Mouse (Mus musculus): Measurements from ENCODE around the gene Ncoa4. TPM values are rescaled to one million over a fixed set of nuclear protein-coding genes. Genes with fewer than 3 reads are reported as not detected.

The Ncoa4 gene
- total and polyA plus RNA-seq, 3 experiments: 54.5 to 64.6 (median 57.9) TPM

DNA sequence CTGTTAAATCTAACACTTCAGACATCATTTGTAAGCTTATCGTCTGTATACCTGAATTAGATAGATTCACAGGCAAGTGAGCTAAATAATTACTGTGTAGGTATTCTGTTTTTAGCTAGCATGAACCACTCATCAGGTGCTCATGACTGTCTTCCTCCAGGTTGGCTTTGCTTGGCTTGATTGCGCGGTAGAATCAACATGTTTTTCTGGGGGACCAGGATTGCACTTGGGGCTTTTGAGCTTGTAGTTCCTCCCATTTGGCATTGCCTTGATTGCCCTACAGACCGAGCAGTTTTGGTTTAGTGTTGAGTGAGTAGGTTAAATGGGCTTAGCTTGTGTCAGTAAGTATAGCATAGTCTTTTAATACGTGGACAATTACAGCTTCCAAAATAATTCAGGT is 2.6 kb downstream of the Ncoa4 start:
- H3K9me3 ChIP-seq (replicated peaks; ENCODE audit: insufficient read depth, low read length): no peaks in the 10 kb centered on the region
- DNase-seq (ENCODE audit: low read depth, low spot score): no peak
- H3K27ac ChIP-seq (ENCODE audit: control insufficient read depth, low read depth, low read length): no peak overlapping the region
- no peak overlapping the region for H3K4me3 ChIP-seq (ENCODE audit: control insufficient read depth in 1 of 2, insufficient read depth in 1 of 2, low read depth in 2 of 2, low read length in 2 of 2)
- peaks cover 14 to 29% of the 10 kb centered on the region in 2 experiments for H3K4me1 ChIP-seq (ENCODE audit: control insufficient read depth in 1 of 2, insufficient read depth in 2 of 2, low read length in 2 of 2)
- no peak overlapping the region for H3K9ac ChIP-seq (ENCODE audit: control insufficient read depth, low read depth, low read length, poor library complexity, severe bottlenecking)
- H3K79me2 ChIP-seq (ENCODE audit: control insufficient read depth, insufficient read depth, low read length, poor library complexity): peaks cover 57% of the 10 kb centered on the region
- H3K36me3 ChIP-seq (ENCODE audit: control insufficient read depth in 1 of 2, insufficient read depth in 2 of 2, low read length in 2 of 2): peaks cover 0 to 53% of the 10 kb centered on the region in 2 experiments; a peak in 2 of 4 replicates
- TF ChIP-seq POLR2A (IDR thresholded peaks at IDR 0.05; ENCODE audit: control insufficient read depth in 1 of 2, insufficient read depth in 1 of 2, low read depth in 1 of 2, low read length in 2 of 2, poor library complexity in 1 of 2) (no peak), ZMIZ1 (IDR thresholded peaks at IDR 0.05; ENCODE audit: low read depth, low read length) (no peak), UBTF (IDR thresholded peaks at IDR 0.05; ENCODE audit: borderline replicate concordance, insufficient read depth, low read depth, low read length) (no peak), USF1 (IDR thresholded peaks at IDR 0.05; ENCODE audit: low read depth, low read length) (no peak), MAX (IDR thresholded peaks at IDR 0.05; ENCODE audit: low read length) (no peak)
- no peaks in the 10 kb centered on the region for H3K27me3 ChIP-seq (ENCODE audit: control insufficient read depth in 1 of 2, insufficient read depth in 2 of 2, low read length in 2 of 2)

DNA sequence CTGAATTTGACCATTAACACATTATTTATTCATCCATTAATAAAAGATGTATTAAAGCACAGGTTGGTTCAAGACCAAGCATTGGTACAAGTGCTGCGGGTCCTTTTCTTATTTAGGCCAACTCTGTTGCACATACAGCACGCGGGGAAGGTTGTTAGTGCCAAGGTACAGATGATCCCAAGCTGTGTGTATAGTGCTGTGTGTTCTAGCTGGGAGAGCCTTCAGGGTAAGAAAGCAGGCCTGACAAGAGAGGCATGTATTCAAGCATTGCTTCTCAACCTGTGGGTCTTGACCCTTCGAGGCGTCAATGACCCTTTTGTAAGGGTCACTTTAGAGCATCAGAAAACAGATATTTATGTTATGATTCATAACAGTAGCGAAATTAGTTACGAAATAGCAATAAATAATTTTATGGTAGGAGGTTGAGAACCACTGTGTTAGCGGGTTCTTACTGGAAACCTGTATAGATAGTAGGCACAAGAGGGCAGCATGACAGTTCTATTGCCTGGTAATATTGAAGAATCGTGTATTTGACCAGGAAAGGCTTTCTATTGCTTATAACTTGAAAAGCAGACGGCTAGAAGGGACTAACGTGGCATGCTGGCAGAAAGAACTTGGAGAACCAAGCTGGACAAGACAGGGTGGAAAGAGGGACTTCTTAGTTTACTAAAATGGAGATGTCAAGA is 3.7 kb downstream of the Ncoa4 start:
- DNase-seq (ENCODE audit: low read depth, low spot score): no peak
- Histone ChIP-seq H3K4me3 (ENCODE audit: control insufficient read depth in 1 of 2, insufficient read depth in 1 of 2, low read depth in 2 of 2, low read length in 2 of 2) (no peak overlapping the region), H3K27me3 (ENCODE audit: control insufficient read depth in 1 of 2, insufficient read depth in 2 of 2, low read length in 2 of 2) (no peaks in the 10 kb centered on the region), H3K79me2 (ENCODE audit: control insufficient read depth, insufficient read depth, low read length, poor library complexity) (peaks cover 58% of the 10 kb centered on the region), H3K27ac (ENCODE audit: control insufficient read depth, low read depth, low read length) (no peak overlapping the region), H3K9me3 (replicated peaks; ENCODE audit: insufficient read depth, low read length) (no peaks in the 10 kb centered on the region), H3K4me1 (ENCODE audit: control insufficient read depth in 1 of 2, insufficient read depth in 2 of 2, low read length in 2 of 2) (peaks cover 20 to 38% of the 10 kb centered on the region in 2 experiments), H3K36me3 (ENCODE audit: control insufficient read depth in 1 of 2, insufficient read depth in 2 of 2, low read length in 2 of 2) (peaks cover 0 to 62% of the 10 kb centered on the region in 2 experiments; a peak in 2 of 4 replicates), H3K9ac (ENCODE audit: control insufficient read depth, low read depth, low read length, poor library complexity, severe bottlenecking) (no peak overlapping the region)
- TF ChIP-seq CTCF (IDR thresholded peaks at IDR 0.05 in 2 of 3, conservative IDR thresholded peaks at IDR 0.05 in 1 of 3; ENCODE audit: control insufficient read depth in 1 of 3, insufficient read depth in 1 of 3, low read depth in 2 of 3, low read length in 3 of 3, poor library complexity in 1 of 3, severe bottlenecking in 1 of 3): peak in 1 of 3 experiments; percentile 13; a peak in 1 of 6 replicates
- TF ChIP-seq RAD21 (IDR thresholded peaks at IDR 0.05; ENCODE audit: low read depth, low read length): no peak
- no peak for TF ChIP-seq MEF2A (IDR thresholded peaks at IDR 0.05; ENCODE audit: extremely low read depth, insufficient replicate concordance, low read depth, low read length, poor library complexity, severe bottlenecking)

DNA sequence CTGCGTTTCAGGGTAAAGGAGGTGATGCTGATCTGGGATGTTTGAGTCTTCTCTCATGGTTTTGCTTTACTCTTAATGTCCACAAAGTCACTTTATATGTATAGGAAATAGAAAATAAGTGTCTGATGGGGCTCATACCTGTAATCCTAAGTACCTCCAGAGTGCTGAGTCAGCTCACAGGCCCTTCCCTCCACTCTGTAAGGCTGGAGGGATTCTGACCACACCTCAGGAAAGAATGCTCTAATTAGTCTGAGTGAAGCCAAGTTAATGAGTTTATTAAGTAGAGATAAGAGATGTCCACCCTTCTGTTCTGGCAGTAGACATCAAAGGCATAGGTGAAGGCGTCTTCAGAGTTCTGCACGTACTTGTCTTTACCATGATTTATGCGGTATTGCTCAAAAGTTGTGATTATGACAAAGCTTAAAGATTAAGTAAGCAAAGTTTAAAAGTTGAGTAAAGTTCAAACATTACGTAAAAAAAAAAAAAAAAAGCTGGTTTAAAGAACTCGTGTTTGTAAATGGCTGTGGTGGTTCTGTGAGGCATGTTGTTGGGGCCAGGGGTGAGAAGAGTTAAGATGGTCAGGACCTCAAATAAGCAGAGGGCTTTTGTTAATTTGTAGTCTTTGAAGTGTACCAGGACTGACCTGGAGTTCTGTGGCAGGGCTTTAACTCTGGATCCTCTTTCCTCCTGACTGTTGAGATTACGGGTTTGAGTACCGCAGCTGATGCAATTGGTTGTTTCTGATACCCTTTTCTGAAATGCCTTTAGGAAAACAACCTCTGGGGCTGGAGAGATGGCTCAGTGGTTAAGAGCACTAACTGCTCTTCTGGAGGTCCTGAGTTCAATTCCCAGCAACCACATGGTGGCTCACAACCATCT is 4.7 kb downstream of the Ncoa4 start:
- Histone ChIP-seq H3K27me3 (ENCODE audit: control insufficient read depth in 1 of 2, insufficient read depth in 2 of 2, low read length in 2 of 2) (no peaks in the 10 kb centered on the region), H3K4me3 (ENCODE audit: control insufficient read depth in 1 of 2, insufficient read depth in 1 of 2, low read depth in 2 of 2, low read length in 2 of 2) (no peak overlapping the region), H3K79me2 (ENCODE audit: control insufficient read depth, insufficient read depth, low read length, poor library complexity) (peaks cover 60% of the 10 kb centered on the region), H3K9ac (ENCODE audit: control insufficient read depth, low read depth, low read length, poor library complexity, severe bottlenecking) (no peak overlapping the region; the same call in 1 of the 2 replicates), H3K27ac (ENCODE audit: control insufficient read depth, low read depth, low read length) (peak overlapping the region; percentile 94), H3K4me1 (ENCODE audit: control insufficient read depth in 1 of 2, insufficient read depth in 2 of 2, low read length in 2 of 2) (peaks cover 26 to 44% of the 10 kb centered on the region in 2 experiments), H3K36me3 (ENCODE audit: control insufficient read depth in 1 of 2, insufficient read depth in 2 of 2, low read length in 2 of 2) (peaks cover 0 to 68% of the 10 kb centered on the region in 2 experiments; a peak in 3 of 4 replicates), H3K9me3 (replicated peaks; ENCODE audit: insufficient read depth, low read length) (no peaks in the 10 kb centered on the region)
- TF ChIP-seq ZNF384 (IDR thresholded peaks at IDR 0.05; ENCODE audit: low read depth, low read length) (peak; percentile 60; the same call in 1 of the 2 replicates), TCF12 (IDR thresholded peaks at IDR 0.05; ENCODE audit: low read depth, low read length) (peak; percentile 27; the same call in 1 of the 2 replicates), TBP (IDR thresholded peaks at IDR 0.05; ENCODE audit: low read depth, low read length) (peak; percentile 85), RCOR1 (IDR thresholded peaks at IDR 0.05; ENCODE audit: low read depth, low read length) (no peak), EP300 (IDR thresholded peaks at IDR 0.05; ENCODE audit: low read depth in 1 of 2, low read length in 2 of 2) (no peak; a peak in 1 of 4 replicates), NELFE (IDR thresholded peaks at IDR 0.05; ENCODE audit: low read depth, low read length) (no peak), USF1 (IDR thresholded peaks at IDR 0.05; ENCODE audit: low read depth, low read length) (no peak), JUND (IDR thresholded peaks at IDR 0.05; ENCODE audit: low read depth, low read length) (no peak), RAD21 (IDR thresholded peaks at IDR 0.05; ENCODE audit: low read depth, low read length) (no peak), CHD2 (IDR thresholded peaks at IDR 0.05; ENCODE audit: low read length) (no peak), MAFK (IDR thresholded peaks at IDR 0.05; ENCODE audit: borderline replicate concordance, low read depth, low read length) (peak; percentile 77; the same call in 1 of the 2 replicates)
- DNase-seq (ENCODE audit: low read depth, low spot score): peak; percentile 45

Data from MEL (cell line).